Mouse (Mus musculus) erythroblast, embryonic 14.5 days (primary cell): ENCODE measurements around the gene Cel.

Source experiments
- GATA1 ChIP-seq: IDR thresholded peaks from 2 replicates; pipeline ENCODE4 v1.6.1; 2012; ENCODE audit warnings: low read length, inconsistent platforms, mixed read lengths
- TAL1 ChIP-seq: IDR thresholded peaks from 3 replicates; pipeline ENCODE4 v1.6.1; 2012; ENCODE audit warnings: low read length, inconsistent platforms, mixed read lengths

DNA sequence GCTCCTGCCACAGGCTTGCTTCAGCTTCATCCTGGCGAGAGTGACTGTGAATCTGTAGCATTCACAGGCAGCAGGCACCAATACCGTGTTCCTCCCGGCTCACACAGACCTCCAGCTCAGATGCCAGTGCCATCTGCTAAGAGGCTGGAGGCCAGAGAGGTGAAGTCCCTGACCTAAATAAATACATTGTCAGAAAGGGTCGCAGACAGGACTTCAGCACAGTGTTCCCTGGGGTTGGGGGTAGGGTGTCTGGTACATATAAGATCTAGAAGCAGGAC, 28.0 kb downstream of the Cel start:
- TF ChIP-seq GATA1 (no peak), TAL1 (no peak)
